Mouse (Mus musculus): Measurements from ENCODE around the gene Taf1a. TPM values are rescaled to one million over a fixed set of nuclear protein-coding genes. Genes with fewer than 3 reads are reported as not detected.

Gene Taf1a
- 2.0 and 2.5 TPM in 2 replicates for polyA plus RNA-seq (2012; rRNA removed; ENCODE audit: low replicate concordance)

GRCm38 (mm10) chr1:183388426-183389406 is at the start of gene Taf1a:
Taf1a (plus strand) TSS chr1:183388981.

GRCm38 (mm10) chr1:183369427-183370014 is 19.3 kb upstream of the Taf1a start, which contains the start of gene Mia3:
Mia3 (minus strand) TSS chr1:183369553.

GRCm38 (mm10) chr1:183417873-183418272 is 29.1 kb downstream of the Taf1a start, which contains the start of gene Hhipl2:
Hhipl2 (plus strand) TSS chr1:183418215.

Other genes with a start within 250 kb of the Taf1a start
- gene Disp1, start 167.5 kb upstream of the Taf1a start, polyA plus RNA-seq (2012; rRNA removed; ENCODE audit: low replicate concordance), result 4.2 and 8.5 TPM in 2 replicates
- gene Aida, start 92.4 kb upstream of the Taf1a start, polyA plus RNA-seq (2012; rRNA removed; ENCODE audit: low replicate concordance), result 3.2 and 4.6 TPM in 2 replicates
- 5.8 and 6.3 TPM in 2 replicates for gene Brox, start 91.7 kb upstream of the Taf1a start, polyA plus RNA-seq (2012; rRNA removed; ENCODE audit: low replicate concordance)
- gene Mia3, start 19.4 kb upstream of the Taf1a start, polyA plus RNA-seq (2012; rRNA removed; ENCODE audit: low replicate concordance), result 63.5 and 69.8 TPM in 2 replicates
- gene Hhipl2, start 29.2 kb downstream of the Taf1a start, polyA plus RNA-seq (2012; rRNA removed; ENCODE audit: low replicate concordance), result 0.17 and 1.1 TPM in 2 replicates

Data from duodenum, adult 2 months (tissue).